Mouse (Mus musculus): ENCODE data around the gene Dennd6b. TPM values are rescaled to one million over a fixed set of nuclear protein-coding genes. Genes with fewer than 3 reads are reported as not detected.
A peak's percentile ranks its signal among the peaks of the same experiment; 100 is the strongest.

The Dennd6b gene
- polyA plus RNA-seq, 1 experiment from 2014 or later = 19.0 TPM

GRCm38 (mm10) chr15:89150041-89150390 lies 46.3 kb downstream of the Dennd6b start:
- peaks cover 12% of the 10 kb centered on the region for H3K4me1 ChIP-seq (ENCODE audit: control insufficient read depth, insufficient read depth, low read length)
- WGBS = 3% methylated on average over 13 of the region's 13 CpGs
- peaks cover 7% of the 10 kb centered on the region; the same call in 1 of the 2 replicates for H3K36me3 ChIP-seq (ENCODE audit: control insufficient read depth, insufficient read depth)
- ATAC-seq (replicated peaks; ENCODE audit: extremely low read depth, insufficient read depth, low FRiP score) = no peak
- H3K9ac ChIP-seq (ENCODE audit: low read length) = no peak overlapping the region
- H3K4me3 ChIP-seq (ENCODE audit: low read length) = peak overlapping the region; percentile 78
- no peak overlapping the region for H3K27ac ChIP-seq (ENCODE audit: low read length)
- peak overlapping the region; percentile 96 for H3K4me2 ChIP-seq (ENCODE audit: low read depth, low read length)
- H3K9me3 ChIP-seq (replicated peaks; ENCODE audit: control insufficient read depth, low read length) = no peaks in the 10 kb centered on the region
- H3K27me3 ChIP-seq (ENCODE audit: control insufficient read depth, insufficient read depth, low read length) = peaks cover 40% of the 10 kb centered on the region

GRCm38 (mm10) chr15:89149271-89150040 lies 46.8 kb downstream of the Dennd6b start, which contains the start of gene Mapk11:
Gene Mapk11, minus strand, starts transcription at chr15:89149628.
- Histone ChIP-seq H3K27me3 (ENCODE audit: control insufficient read depth, insufficient read depth, low read length) (peaks cover 41% of the 10 kb centered on the region), H3K4me1 (ENCODE audit: control insufficient read depth, insufficient read depth, low read length) (peaks cover 12% of the 10 kb centered on the region), H3K36me3 (ENCODE audit: control insufficient read depth, insufficient read depth) (peaks cover 6% of the 10 kb centered on the region; the same call in 1 of the 2 replicates), H3K27ac (ENCODE audit: low read length) (no peak within 1 kb of the TSS), H3K9ac (ENCODE audit: low read length) (peak within 1 kb of the TSS; percentile 71), H3K4me3 (ENCODE audit: low read length) (peak within 1 kb of the TSS; percentile 78), H3K9me3 (replicated peaks; ENCODE audit: control insufficient read depth, low read length) (no peaks in the 10 kb centered on the region), H3K4me2 (ENCODE audit: low read depth, low read length) (peak within 1 kb of the TSS; percentile 96)
- under 1% methylated on average over 48 of the region's 61 CpGs for WGBS
- peak; percentile 66 for ATAC-seq (replicated peaks; ENCODE audit: extremely low read depth, insufficient read depth, low FRiP score)

- no peak for ATAC-seq (replicated peaks; ENCODE audit: extremely low read depth, insufficient read depth, low FRiP score)
- Histone ChIP-seq H3K27me3 (ENCODE audit: control insufficient read depth, insufficient read depth, low read length) (peaks cover 48% of the 10 kb centered on the region), H3K36me3 (ENCODE audit: control insufficient read depth, insufficient read depth) (no peaks in the 10 kb centered on the region), H3K9ac (ENCODE audit: low read length) (peak overlapping the region; percentile 71), H3K4me1 (ENCODE audit: control insufficient read depth, insufficient read depth, low read length) (peaks cover 12% of the 10 kb centered on the region), H3K4me3 (ENCODE audit: low read length) (peak overlapping the region; percentile 78), H3K27ac (ENCODE audit: low read length) (no peak overlapping the region), H3K9me3 (replicated peaks; ENCODE audit: control insufficient read depth, low read length) (no peaks in the 10 kb centered on the region), H3K4me2 (ENCODE audit: low read depth, low read length) (peak overlapping the region; percentile 96)
- WGBS = 8% methylated on average over 25 of the region's 25 CpGs
Measured at GRCm38 (mm10) chr15:89148496-89149270, 47.6 kb downstream of the Dennd6b start.

DNA sequence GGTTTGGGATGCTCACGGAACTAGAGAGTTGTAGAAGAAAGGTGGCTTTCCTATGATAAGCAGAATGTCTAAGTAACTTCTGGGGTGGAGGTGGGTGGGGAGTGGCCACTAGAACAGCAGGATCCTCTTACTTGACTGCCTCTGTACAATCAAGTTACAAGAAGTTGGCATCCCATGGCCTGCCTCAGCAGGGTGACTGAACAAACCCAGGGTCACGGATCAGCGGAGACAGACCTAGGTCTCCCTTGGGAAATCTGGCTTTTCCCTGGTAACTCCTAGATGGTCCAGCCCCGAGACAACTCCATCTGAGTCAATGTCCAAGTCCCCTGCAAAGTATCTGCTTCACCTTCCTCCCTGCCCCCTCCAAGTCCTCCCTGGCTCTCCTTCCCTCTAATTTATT lies 48.4 kb downstream of the Dennd6b start:
- H3K9ac ChIP-seq (ENCODE audit: low read length) = no peak overlapping the region
- no peak overlapping the region for H3K27ac ChIP-seq (ENCODE audit: low read length)
- H3K4me1 ChIP-seq (ENCODE audit: control insufficient read depth, insufficient read depth, low read length) = peaks cover 12% of the 10 kb centered on the region
- H3K36me3 ChIP-seq (ENCODE audit: control insufficient read depth, insufficient read depth) = no peaks in the 10 kb centered on the region
- ATAC-seq (replicated peaks; ENCODE audit: extremely low read depth, insufficient read depth, low FRiP score) = no peak
- 56% methylated on average over 4 of the region's 4 CpGs for WGBS
- no peak overlapping the region for H3K4me2 ChIP-seq (ENCODE audit: low read depth, low read length)
- H3K9me3 ChIP-seq (replicated peaks; ENCODE audit: control insufficient read depth, low read length) = no peaks in the 10 kb centered on the region
- no peak overlapping the region for H3K4me3 ChIP-seq (ENCODE audit: low read length)
- peaks cover 50% of the 10 kb centered on the region for H3K27me3 ChIP-seq (ENCODE audit: control insufficient read depth, insufficient read depth, low read length)

GRCm38 (mm10) chr15:89147456-89147855 lies 48.8 kb downstream of the Dennd6b start:
- Histone ChIP-seq H3K9ac (ENCODE audit: low read length) (no peak overlapping the region), H3K9me3 (replicated peaks; ENCODE audit: control insufficient read depth, low read length) (no peaks in the 10 kb centered on the region), H3K27ac (ENCODE audit: low read length) (no peak overlapping the region), H3K4me2 (ENCODE audit: low read depth, low read length) (no peak overlapping the region), H3K4me3 (ENCODE audit: low read length) (no peak overlapping the region), H3K27me3 (ENCODE audit: control insufficient read depth, insufficient read depth, low read length) (peaks cover 54% of the 10 kb centered on the region), H3K4me1 (ENCODE audit: control insufficient read depth, insufficient read depth, low read length) (peaks cover 12% of the 10 kb centered on the region), H3K36me3 (ENCODE audit: control insufficient read depth, insufficient read depth) (no peaks in the 10 kb centered on the region)
- 22% methylated on average over 10 of the region's 10 CpGs for WGBS
- no peak for ATAC-seq (replicated peaks; ENCODE audit: extremely low read depth, insufficient read depth, low FRiP score)

- 11% methylated on average over 16 of the region's 16 CpGs for WGBS
- peak overlapping the region; percentile 35 for H3K4me3 ChIP-seq (ENCODE audit: low read length)
- no peak overlapping the region for H3K9ac ChIP-seq (ENCODE audit: low read length)
Measured at GRCm38 (mm10) chr15:89147024-89147423, 49.3 kb downstream of the Dennd6b start.

GRCm38 (mm10) chr15:89146537-89146936 lies 49.8 kb downstream of the Dennd6b start:
- Histone ChIP-seq H3K4me2 (ENCODE audit: low read depth, low read length) (peak overlapping the region; percentile 53), H3K27ac (ENCODE audit: low read length) (no peak overlapping the region), H3K9me3 (replicated peaks; ENCODE audit: control insufficient read depth, low read length) (no peaks in the 10 kb centered on the region), H3K4me3 (ENCODE audit: low read length) (peak overlapping the region; percentile 35), H3K36me3 (ENCODE audit: control insufficient read depth, insufficient read depth) (no peaks in the 10 kb centered on the region), H3K27me3 (ENCODE audit: control insufficient read depth, insufficient read depth, low read length) (peaks cover 58% of the 10 kb centered on the region), H3K9ac (ENCODE audit: low read length) (no peak overlapping the region), H3K4me1 (ENCODE audit: control insufficient read depth, insufficient read depth, low read length) (peaks cover 12% of the 10 kb centered on the region)
- under 1% methylated on average over 27 of the region's 27 CpGs for WGBS
- no peak for ATAC-seq (replicated peaks; ENCODE audit: extremely low read depth, insufficient read depth, low FRiP score)

More at GRCm38 (mm10) chr15:89147024-89147423, 49.3 kb downstream of the Dennd6b start:
- Histone ChIP-seq H3K36me3 (ENCODE audit: control insufficient read depth, insufficient read depth) (no peaks in the 10 kb centered on the region), H3K27me3 (ENCODE audit: control insufficient read depth, insufficient read depth, low read length) (peaks cover 57% of the 10 kb centered on the region), H3K27ac (ENCODE audit: low read length) (no peak overlapping the region), H3K4me2 (ENCODE audit: low read depth, low read length) (peak overlapping the region; percentile 53), H3K9me3 (replicated peaks; ENCODE audit: control insufficient read depth, low read length) (no peaks in the 10 kb centered on the region), H3K4me1 (ENCODE audit: control insufficient read depth, insufficient read depth, low read length) (peaks cover 12% of the 10 kb centered on the region)
- no peak for ATAC-seq (replicated peaks; ENCODE audit: extremely low read depth, insufficient read depth, low FRiP score)

GRCm38 (mm10) chr15:89145813-89146350 lies 50.4 kb downstream of the Dennd6b start:
- H3K4me1 ChIP-seq (ENCODE audit: control insufficient read depth, insufficient read depth, low read length) = peaks cover 17% of the 10 kb centered on the region
- H3K4me3 ChIP-seq (ENCODE audit: low read length) = no peak overlapping the region

More at GRCm38 (mm10) chr15:89145813-89146350, 50.4 kb downstream of the Dennd6b start:
- H3K9ac ChIP-seq (ENCODE audit: low read length) = no peak overlapping the region
- no peaks in the 10 kb centered on the region for H3K9me3 ChIP-seq (replicated peaks; ENCODE audit: control insufficient read depth, low read length)
- no peak overlapping the region; the same call in 1 of the 2 replicates for H3K4me2 ChIP-seq (ENCODE audit: low read depth, low read length)
- ATAC-seq (replicated peaks; ENCODE audit: extremely low read depth, insufficient read depth, low FRiP score) = no peak
- WGBS = 69% methylated on average over 24 of the region's 24 CpGs
- H3K27ac ChIP-seq (ENCODE audit: low read length) = no peak overlapping the region
- H3K27me3 ChIP-seq (ENCODE audit: control insufficient read depth, insufficient read depth, low read length) = peaks cover 64% of the 10 kb centered on the region
- H3K36me3 ChIP-seq (ENCODE audit: control insufficient read depth, insufficient read depth) = no peaks in the 10 kb centered on the region

Measured in heart, embryonic 16.5 days (tissue).